Mouse (Mus musculus): ENCODE data around the gene Myo16. TPM values are rescaled to one million over a fixed set of nuclear protein-coding genes. Genes with fewer than 3 reads are reported as not detected.

Myo16 gene
- polyA plus RNA-seq, 1 experiment from 2014 or later = 3.0 TPM

DNA sequence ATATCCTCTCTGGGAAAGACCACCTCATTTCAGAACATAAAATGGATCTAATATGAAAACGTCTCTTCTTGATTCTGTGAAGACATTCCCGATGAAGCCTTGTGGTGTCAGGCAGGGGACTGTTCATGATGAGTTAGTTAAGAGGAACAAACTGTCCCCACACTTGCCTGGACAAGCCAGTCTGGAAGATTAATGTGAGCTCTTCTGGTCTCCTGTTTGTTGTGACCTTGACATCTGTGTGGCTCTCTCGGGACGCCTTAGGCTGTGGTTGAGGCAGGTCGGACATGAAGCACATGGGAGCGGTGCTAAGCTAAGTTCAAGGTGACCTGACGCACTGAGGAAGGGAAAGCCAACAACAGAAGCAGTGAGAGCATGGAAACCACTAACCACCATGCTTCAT is 291.3 kb downstream of the Myo16 start:
- H3K4me2 ChIP-seq = no peak overlapping the region
- DNase-seq (ENCODE audit: low spot score, missing footprints) (no peak), ATAC-seq (ENCODE audit: low FRiP score) (no peak)
- no peak overlapping the region for H3K27ac ChIP-seq (ENCODE audit: low read depth, low read length)
- no peaks in the 10 kb centered on the region for H3K36me3 ChIP-seq (ENCODE audit: control insufficient read depth, insufficient read depth, low read length)
- WGBS = 94% methylated on average over 7 of the region's 7 CpGs
- H3K27me3 ChIP-seq (ENCODE audit: control insufficient read depth, insufficient read depth, low read length) = no peaks in the 10 kb centered on the region
- no peak overlapping the region for H3K4me3 ChIP-seq (ENCODE audit: low read depth, low read length)
- H3K9me3 ChIP-seq (ENCODE audit: control insufficient read depth, low read length) = no peaks in the 10 kb centered on the region
- H3K9ac ChIP-seq (ENCODE audit: low read length) = no peak overlapping the region
- H3K4me1 ChIP-seq (ENCODE audit: control insufficient read depth, insufficient read depth, low read length) = no peaks in the 10 kb centered on the region

DNA sequence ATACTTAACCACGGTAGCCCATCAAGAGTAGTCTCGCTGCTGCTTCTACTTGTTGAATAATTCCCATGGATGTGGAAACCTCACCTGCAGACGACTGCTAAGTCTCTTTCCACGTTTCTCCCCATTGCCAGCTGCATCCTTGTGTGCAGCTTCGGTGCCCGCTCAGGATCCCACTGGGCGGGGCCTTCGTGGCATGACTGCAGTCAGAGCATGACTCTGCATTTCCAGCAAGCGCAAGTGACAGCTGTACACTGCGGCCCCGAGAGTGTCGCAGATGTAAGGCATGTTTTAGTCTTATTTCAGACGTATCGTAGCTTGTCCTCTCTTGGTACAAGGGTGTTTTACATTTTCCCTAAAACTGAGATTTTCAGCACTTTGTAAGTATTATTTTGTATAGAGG is 294.8 kb downstream of the Myo16 start:
- Histone ChIP-seq H3K27ac (ENCODE audit: low read depth, low read length) (no peak overlapping the region), H3K4me2 (no peak overlapping the region), H3K9ac (ENCODE audit: low read length) (no peak overlapping the region), H3K27me3 (ENCODE audit: control insufficient read depth, insufficient read depth, low read length) (no peaks in the 10 kb centered on the region), H3K4me3 (ENCODE audit: low read depth, low read length) (no peak overlapping the region), H3K4me1 (ENCODE audit: control insufficient read depth, insufficient read depth, low read length) (no peaks in the 10 kb centered on the region), H3K36me3 (ENCODE audit: control insufficient read depth, insufficient read depth, low read length) (no peaks in the 10 kb centered on the region), H3K9me3 (ENCODE audit: control insufficient read depth, low read length) (no peaks in the 10 kb centered on the region)
- ATAC-seq (ENCODE audit: low FRiP score) (no peak), DNase-seq (ENCODE audit: low spot score, missing footprints) (no peak)
- 85% methylated on average over 14 of the region's 14 CpGs for WGBS

DNA sequence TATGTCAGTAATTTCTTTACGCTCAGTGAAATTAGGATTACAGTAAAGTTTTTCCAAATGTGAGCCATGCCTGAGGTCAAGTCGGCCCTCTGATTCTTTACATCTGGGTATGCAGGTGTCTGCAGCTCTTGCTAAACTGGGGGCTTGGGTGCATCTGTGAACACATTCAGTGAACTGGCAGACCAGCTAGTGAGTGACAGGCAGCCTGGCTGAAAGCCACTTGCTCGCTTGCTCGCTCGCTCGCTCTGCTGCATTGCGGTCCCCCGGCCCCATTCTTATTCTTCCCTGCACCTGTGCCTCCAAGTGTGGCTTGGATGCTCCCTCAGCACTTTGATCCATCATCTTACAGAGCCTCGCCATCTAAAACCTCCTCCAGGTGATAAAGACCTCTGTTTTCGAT is 299.3 kb downstream of the Myo16 start:
- 67% methylated on average over 10 of the region's 10 CpGs for WGBS
- no peak overlapping the region for H3K4me2 ChIP-seq
- no peak overlapping the region for H3K9ac ChIP-seq (ENCODE audit: low read length)
- no peak overlapping the region for H3K4me3 ChIP-seq (ENCODE audit: low read depth, low read length)
- no peaks in the 10 kb centered on the region for H3K9me3 ChIP-seq (ENCODE audit: control insufficient read depth, low read length)
- H3K27ac ChIP-seq (ENCODE audit: low read depth, low read length) = no peak overlapping the region
- ATAC-seq (ENCODE audit: low FRiP score) (no peak), DNase-seq (ENCODE audit: low spot score, missing footprints) (no peak)
- H3K36me3 ChIP-seq (ENCODE audit: control insufficient read depth, insufficient read depth, low read length) = no peaks in the 10 kb centered on the region
- H3K4me1 ChIP-seq (ENCODE audit: control insufficient read depth, insufficient read depth, low read length) = no peaks in the 10 kb centered on the region
- H3K27me3 ChIP-seq (ENCODE audit: control insufficient read depth, insufficient read depth, low read length) = no peaks in the 10 kb centered on the region

DNA sequence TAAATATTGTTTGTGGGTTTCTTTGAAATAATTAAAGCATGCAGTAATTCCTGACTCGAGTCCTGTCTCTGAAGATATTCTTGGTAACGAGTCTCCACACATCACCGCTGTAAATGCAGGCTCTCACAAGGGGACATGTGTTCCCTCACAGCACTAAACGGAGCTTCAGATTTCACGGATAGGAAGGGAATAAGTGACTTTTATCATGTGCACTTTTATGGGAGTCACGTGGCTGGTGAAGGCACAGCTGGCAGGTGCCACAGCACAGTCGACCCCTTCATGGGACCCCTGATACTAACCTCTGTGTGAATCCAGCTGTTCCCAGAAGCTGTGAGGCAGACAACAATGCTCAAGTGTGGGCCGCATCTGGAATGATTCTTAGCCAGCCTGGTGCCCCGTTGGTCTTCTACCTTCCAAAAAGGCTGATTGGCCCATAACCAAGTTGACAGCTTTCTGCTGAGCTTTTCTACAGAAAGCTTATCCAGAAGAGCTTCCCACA is 304.5 kb downstream of the Myo16 start:
- 88% methylated on average over 9 of the region's 9 CpGs for WGBS
- no peak for ATAC-seq (ENCODE audit: low FRiP score)
- Histone ChIP-seq H3K4me3 (ENCODE audit: low read depth, low read length) (no peak overlapping the region), H3K4me2 (no peak overlapping the region), H3K4me1 (ENCODE audit: control insufficient read depth, insufficient read depth, low read length) (no peaks in the 10 kb centered on the region), H3K9ac (ENCODE audit: low read length) (no peak overlapping the region), H3K9me3 (ENCODE audit: control insufficient read depth, low read length) (no peaks in the 10 kb centered on the region), H3K27me3 (ENCODE audit: control insufficient read depth, insufficient read depth, low read length) (no peaks in the 10 kb centered on the region), H3K36me3 (ENCODE audit: control insufficient read depth, insufficient read depth, low read length) (no peaks in the 10 kb centered on the region), H3K27ac (ENCODE audit: low read depth, low read length) (no peak overlapping the region)
- no peak for DNase-seq (ENCODE audit: low spot score, missing footprints)

DNA sequence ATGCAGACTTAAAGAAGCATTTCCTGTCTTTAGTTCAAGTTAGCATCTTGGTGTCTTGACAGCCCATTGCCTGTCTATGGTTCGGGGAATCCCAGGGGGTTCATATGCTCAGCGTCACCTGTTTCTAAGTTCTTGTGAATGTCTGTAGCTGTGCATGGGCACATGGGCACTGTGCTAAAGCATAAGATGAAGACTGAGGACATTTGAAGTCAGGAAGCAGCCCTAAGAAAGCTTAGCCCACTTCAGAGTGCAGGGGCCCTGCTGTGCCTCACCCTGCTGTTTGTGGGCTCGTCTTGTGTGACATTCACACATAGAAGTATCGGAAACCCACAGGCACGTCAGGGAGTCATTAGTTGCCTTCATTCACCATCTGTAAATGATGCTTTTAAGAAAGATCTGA is 308.6 kb downstream of the Myo16 start:
- 74% methylated on average over 5 of the region's 5 CpGs for WGBS
- Histone ChIP-seq H3K27ac (ENCODE audit: low read depth, low read length) (no peak overlapping the region), H3K4me2 (no peak overlapping the region), H3K36me3 (ENCODE audit: control insufficient read depth, insufficient read depth, low read length) (no peaks in the 10 kb centered on the region), H3K9me3 (ENCODE audit: control insufficient read depth, low read length) (no peaks in the 10 kb centered on the region), H3K4me3 (ENCODE audit: low read depth, low read length) (no peak overlapping the region), H3K9ac (ENCODE audit: low read length) (no peak overlapping the region), H3K4me1 (ENCODE audit: control insufficient read depth, insufficient read depth, low read length) (no peaks in the 10 kb centered on the region), H3K27me3 (ENCODE audit: control insufficient read depth, insufficient read depth, low read length) (no peaks in the 10 kb centered on the region)
- no peak for ATAC-seq (ENCODE audit: low FRiP score)
- peak; percentile 74 for DNase-seq (ENCODE audit: low spot score, missing footprints)

DNA sequence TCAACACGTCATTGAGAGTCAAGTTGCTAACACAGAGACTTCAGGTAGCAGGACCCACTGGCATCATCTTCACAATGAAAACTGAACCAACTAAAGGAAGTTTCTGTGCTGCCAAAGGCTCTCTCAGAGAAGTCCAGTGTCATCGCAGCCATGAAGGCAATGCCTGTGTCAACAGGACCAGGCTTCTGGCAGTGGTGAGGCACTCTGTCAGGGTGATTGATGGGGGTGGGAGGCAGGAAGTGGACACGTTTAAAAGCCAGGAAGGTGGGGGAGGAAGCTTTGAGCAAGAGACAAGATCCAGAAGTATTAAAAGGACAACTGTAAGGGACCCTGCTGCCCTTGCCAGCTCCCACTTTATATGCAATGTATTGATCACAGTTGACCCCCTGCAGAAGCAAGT is 314.8 kb downstream of the Myo16 start:
- DNase-seq (ENCODE audit: low spot score, missing footprints) = peak; percentile 6
- no peaks in the 10 kb centered on the region for H3K27me3 ChIP-seq (ENCODE audit: control insufficient read depth, insufficient read depth, low read length)
- H3K4me3 ChIP-seq (ENCODE audit: low read depth, low read length) = no peak overlapping the region
- no peak overlapping the region for H3K27ac ChIP-seq (ENCODE audit: low read depth, low read length)
- H3K4me2 ChIP-seq = no peak overlapping the region
- no peaks in the 10 kb centered on the region for H3K36me3 ChIP-seq (ENCODE audit: control insufficient read depth, insufficient read depth, low read length)
- ATAC-seq (ENCODE audit: low FRiP score) = no peak
- no peak overlapping the region for H3K9ac ChIP-seq (ENCODE audit: low read length)
- no peaks in the 10 kb centered on the region for H3K9me3 ChIP-seq (ENCODE audit: control insufficient read depth, low read length)
- 79% methylated on average over 3 of the region's 3 CpGs for WGBS
- H3K4me1 ChIP-seq (ENCODE audit: control insufficient read depth, insufficient read depth, low read length) = no peaks in the 10 kb centered on the region

DNA sequence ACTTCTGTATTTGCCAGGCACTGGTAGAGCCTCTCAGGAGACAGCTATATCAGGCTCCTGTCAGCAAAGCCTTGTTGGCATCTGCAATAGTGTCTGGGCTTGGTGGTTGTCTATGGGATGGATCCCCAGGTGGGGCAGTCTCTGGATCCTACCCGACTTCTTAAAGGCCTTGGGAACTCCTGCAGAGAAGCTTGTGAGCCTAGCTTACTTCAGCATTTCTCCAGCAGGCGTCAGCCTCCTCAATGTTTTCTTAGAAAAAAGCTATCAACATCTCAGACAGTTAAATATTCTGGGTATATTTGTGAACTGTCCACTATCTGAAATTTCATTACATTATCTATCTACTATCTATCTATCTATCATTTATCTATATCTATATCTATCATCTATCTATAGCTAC is 315.9 kb downstream of the Myo16 start:
- no peak overlapping the region for H3K4me3 ChIP-seq (ENCODE audit: low read depth, low read length)
- no peak overlapping the region for H3K27ac ChIP-seq (ENCODE audit: low read depth, low read length)
- no peaks in the 10 kb centered on the region for H3K27me3 ChIP-seq (ENCODE audit: control insufficient read depth, insufficient read depth, low read length)
- H3K36me3 ChIP-seq (ENCODE audit: control insufficient read depth, insufficient read depth, low read length) = no peaks in the 10 kb centered on the region
- H3K4me2 ChIP-seq = no peak overlapping the region
- ATAC-seq (ENCODE audit: low FRiP score) (no peak), DNase-seq (ENCODE audit: low spot score, missing footprints) (no peak)
- H3K9me3 ChIP-seq (ENCODE audit: control insufficient read depth, low read length) = no peaks in the 10 kb centered on the region
- no peaks in the 10 kb centered on the region for H3K4me1 ChIP-seq (ENCODE audit: control insufficient read depth, insufficient read depth, low read length)
- 61% methylated on average over 2 of the region's 2 CpGs for WGBS
- H3K9ac ChIP-seq (ENCODE audit: low read length) = no peak overlapping the region

DNA sequence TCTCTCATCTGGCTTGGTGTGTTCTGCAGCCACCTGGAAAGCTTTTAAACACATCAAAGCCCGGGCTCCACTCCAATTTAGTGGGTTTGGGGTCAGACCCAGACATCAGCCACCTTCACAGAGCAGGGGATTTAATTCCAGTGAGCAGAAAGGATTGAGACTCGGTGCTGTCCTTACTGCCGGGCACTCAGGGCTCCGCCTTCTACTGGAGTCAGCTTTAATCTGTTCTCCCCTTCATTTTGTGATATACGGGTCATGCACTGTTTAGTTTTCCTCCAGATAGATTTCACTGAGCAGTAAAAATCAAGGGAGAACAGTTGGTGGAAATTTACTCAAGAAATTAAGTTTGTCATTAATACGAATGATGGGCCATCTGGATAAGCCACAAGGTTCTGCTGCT is 316.6 kb downstream of the Myo16 start:
- no peak for ATAC-seq (ENCODE audit: low FRiP score)
- H3K27me3 ChIP-seq (ENCODE audit: control insufficient read depth, insufficient read depth, low read length) = no peaks in the 10 kb centered on the region
- H3K4me1 ChIP-seq (ENCODE audit: control insufficient read depth, insufficient read depth, low read length) = no peaks in the 10 kb centered on the region
- DNase-seq (ENCODE audit: low spot score, missing footprints) = peak; percentile 44
- H3K36me3 ChIP-seq (ENCODE audit: control insufficient read depth, insufficient read depth, low read length) = no peaks in the 10 kb centered on the region
- H3K4me2 ChIP-seq = no peak overlapping the region
- no peak overlapping the region for H3K27ac ChIP-seq (ENCODE audit: low read depth, low read length)
- 56% methylated on average over 6 of the region's 6 CpGs for WGBS
- H3K4me3 ChIP-seq (ENCODE audit: low read depth, low read length) = no peak overlapping the region
- no peak overlapping the region for H3K9ac ChIP-seq (ENCODE audit: low read length)
- no peaks in the 10 kb centered on the region for H3K9me3 ChIP-seq (ENCODE audit: control insufficient read depth, low read length)

DNA sequence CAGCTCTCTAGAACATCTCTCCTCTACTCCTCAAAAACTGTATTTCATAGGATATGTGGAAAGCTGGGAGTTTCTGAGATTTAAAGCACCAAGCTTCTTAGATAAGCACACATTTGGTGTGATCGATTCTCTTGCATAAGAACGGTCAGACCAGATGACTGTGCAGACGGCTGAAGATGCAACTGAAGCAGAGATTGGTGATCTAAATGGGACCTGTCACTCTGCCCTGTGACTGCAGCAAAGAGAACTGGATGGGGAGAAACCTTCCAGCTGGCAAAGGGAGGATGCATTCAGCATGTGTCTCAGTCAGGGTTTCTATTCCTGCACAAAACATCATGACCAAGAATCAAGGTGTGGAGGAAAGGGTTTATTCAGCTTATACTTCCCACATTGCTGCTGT is 318.7 kb downstream of the Myo16 start:
- no peaks in the 10 kb centered on the region for H3K27me3 ChIP-seq (ENCODE audit: control insufficient read depth, insufficient read depth, low read length)
- ATAC-seq (ENCODE audit: low FRiP score) (no peak), DNase-seq (ENCODE audit: low spot score, missing footprints) (peak; percentile 37)
- no peak overlapping the region for H3K4me3 ChIP-seq (ENCODE audit: low read depth, low read length)
- no peaks in the 10 kb centered on the region for H3K9me3 ChIP-seq (ENCODE audit: control insufficient read depth, low read length)
- no peak overlapping the region for H3K4me2 ChIP-seq
- H3K4me1 ChIP-seq (ENCODE audit: control insufficient read depth, insufficient read depth, low read length) = no peaks in the 10 kb centered on the region
- no peak overlapping the region for H3K27ac ChIP-seq (ENCODE audit: low read depth, low read length)
- H3K9ac ChIP-seq (ENCODE audit: low read length) = no peak overlapping the region
- no peaks in the 10 kb centered on the region for H3K36me3 ChIP-seq (ENCODE audit: control insufficient read depth, insufficient read depth, low read length)
- 87% methylated on average over 3 of the region's 3 CpGs for WGBS

DNA sequence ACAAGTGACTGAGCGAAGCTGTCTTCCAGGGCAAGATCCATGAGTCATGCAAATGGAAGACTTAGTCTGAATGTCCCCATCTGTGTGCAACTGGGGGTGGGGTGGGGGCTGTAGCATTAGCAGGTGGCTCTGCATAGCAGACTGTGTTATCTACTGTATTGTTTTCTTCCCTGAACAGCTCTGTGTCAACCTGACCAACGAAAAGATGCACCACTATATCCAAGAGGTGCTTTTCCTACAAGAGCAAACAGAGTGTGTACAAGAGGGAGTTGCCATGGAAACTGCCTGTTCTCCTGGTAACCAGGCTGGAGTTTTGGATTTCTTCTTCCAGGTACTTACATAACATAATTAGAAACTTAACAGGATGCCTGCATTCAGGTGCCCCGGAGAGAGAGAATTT is 320.7 kb downstream of the Myo16 start:
- no peak for ATAC-seq (ENCODE audit: low FRiP score)
- H3K27me3 ChIP-seq (ENCODE audit: control insufficient read depth, insufficient read depth, low read length) = no peaks in the 10 kb centered on the region
- no peaks in the 10 kb centered on the region for H3K4me1 ChIP-seq (ENCODE audit: control insufficient read depth, insufficient read depth, low read length)
- no peaks in the 10 kb centered on the region for H3K9me3 ChIP-seq (ENCODE audit: control insufficient read depth, low read length)
- no peak overlapping the region for H3K4me3 ChIP-seq (ENCODE audit: low read depth, low read length)
- H3K9ac ChIP-seq (ENCODE audit: low read length) = no peak overlapping the region
- H3K4me2 ChIP-seq = no peak overlapping the region
- no peaks in the 10 kb centered on the region for H3K36me3 ChIP-seq (ENCODE audit: control insufficient read depth, insufficient read depth, low read length)
- no peak overlapping the region for H3K27ac ChIP-seq (ENCODE audit: low read depth, low read length)
- WGBS = 75% methylated on average over 3 of the region's 3 CpGs
- DNase-seq (ENCODE audit: low spot score, missing footprints) = peak; percentile 62

All from midbrain, embryonic 11.5 days (tissue).